Mouse (Mus musculus) neural tube, embryonic 13.5 days (tissue): Measurements from ENCODE around the gene Tmem208. TPM values are rescaled to one million over a fixed set of nuclear protein-coding genes. Genes with fewer than 3 reads are reported as not detected.

Source experiments
- ATAC-seq: fragments of 200-750 bp; cut with Nextera tagmentation; 2 replicates; pipeline ENCODE4 v1.8.0; 2017; ENCODE audit warnings: low read depth, mild to moderate bottlenecking, moderate TSS enrichment, moderate library complexity
- H3K27ac ChIP-seq: fragments of 300-500 bp; sonication (generic); replicated peaks from 2 replicates; pipeline ENCODE4 v1.5.1; 2015; ENCODE audit warnings: moderate library complexity, mild to moderate bottlenecking, inconsistent platforms
- H3K27me3 ChIP-seq: fragments of 300-500 bp; sonication (generic); 2 replicates; pipeline ENCODE4 v1.6.1; 2015; ENCODE audit warnings: mild to moderate bottlenecking, inconsistent platforms
- H3K36me3 ChIP-seq: fragments of 300-500 bp; sonication (generic); 2 replicates; pipeline ENCODE4 v1.6.1; 2015; ENCODE audit warnings: mild to moderate bottlenecking, inconsistent platforms
- H3K4me1 ChIP-seq: fragments of 300-500 bp; sonication (generic); replicated peaks from 2 replicates; pipeline ENCODE4 v1.6.1; 2015; ENCODE audit warnings: inconsistent platforms
- H3K4me2 ChIP-seq: fragments of 300-500 bp; sonication (generic); 2 replicates; pipeline ENCODE4 v1.6.1; 2015; ENCODE audit warnings: inconsistent platforms, mild to moderate bottlenecking, moderate library complexity
- H3K4me3 ChIP-seq: fragments of 300-500 bp; sonication (generic); 2 replicates; pipeline ENCODE4 v1.5.1; 2015; ENCODE audit warnings: mild to moderate bottlenecking, inconsistent platforms
- H3K9ac ChIP-seq: fragments of 300-500 bp; sonication (generic); 2 replicates; pipeline ENCODE4 v1.6.1; 2015; ENCODE audit warnings: moderate library complexity, mild to moderate bottlenecking, inconsistent platforms
- H3K9me3 ChIP-seq: fragments of 300-500 bp; sonication (generic); 2 replicates; pipeline ENCODE4 v1.6.1; 2016; ENCODE audit warnings: inconsistent platforms
- WGBS: fragments of 180-500 bp; shearing (Covaris S2); methylation state at CpG from one replicate; pipeline ENCODE4 v1.1.7; 2015; 5-methylcytosine and 5-hydroxymethylcytosine counted together
- polyA plus RNA-seq: library from polyadenylated mRNA; unstranded; fragments of >200 nt; fragmentation: Nextera tagmentation; extraction: Ambion mirVana; gene quantifications from 2 replicates; pipeline ENCODE4 v1.2.1, GENCODE M21; 2015

Gene Tmem208
- polyA plus RNA-seq, 1 experiment from 2014 or later, result 151 TPM

GRCm38 (mm10) chr8:105303396-105303795 is 22.8 kb upstream of the Tmem208 start:
- peaks cover 31% of the 10 kb centered on the region for H3K4me1 ChIP-seq
- no peak overlapping the region for H3K9ac ChIP-seq
- ATAC-seq, result no peak
- no peaks in the 10 kb centered on the region for H3K9me3 ChIP-seq
- H3K4me3 ChIP-seq, result no peak overlapping the region
- no peak overlapping the region for H3K27ac ChIP-seq
- 84% methylated on average over 8 of the region's 8 CpGs for WGBS
- no peak overlapping the region for H3K4me2 ChIP-seq
- H3K36me3 ChIP-seq, result peaks cover 77% of the 10 kb centered on the region
- no peaks in the 10 kb centered on the region for H3K27me3 ChIP-seq

DNA sequence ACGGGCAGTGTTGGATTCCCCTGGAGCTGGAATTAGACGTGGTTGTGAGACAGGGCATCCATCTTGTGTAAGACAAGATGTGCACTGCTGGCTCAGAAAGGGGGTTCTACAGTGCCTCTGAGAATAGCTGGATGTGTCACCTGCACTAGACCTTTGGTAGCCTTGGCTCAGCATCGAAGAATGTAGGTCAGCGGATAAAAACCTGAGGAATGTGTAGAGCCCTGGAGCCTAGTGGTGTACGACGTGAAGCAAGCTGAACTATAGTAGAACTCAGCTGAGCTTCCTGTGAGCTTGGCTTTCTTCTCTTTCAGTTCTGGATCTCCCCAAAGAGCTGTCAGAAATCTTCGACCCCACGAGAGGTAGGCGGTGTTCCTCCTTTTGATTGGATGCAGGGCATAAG is 22.3 kb upstream of the Tmem208 start:
- Histone ChIP-seq H3K4me3 (no peak overlapping the region), H3K4me1 (peaks cover 26% of the 10 kb centered on the region), H3K27me3 (no peaks in the 10 kb centered on the region), H3K9ac (no peak overlapping the region), H3K4me2 (no peak overlapping the region), H3K27ac (0 out of 2 replicates have a peak overlapping the region, but pooled peaks have one; percentile 34), H3K9me3 (no peaks in the 10 kb centered on the region), H3K36me3 (peaks cover 82% of the 10 kb centered on the region)
- 83% methylated on average over 9 of the region's 9 CpGs for WGBS
- no peak for ATAC-seq

- H3K4me3 ChIP-seq, result no peak overlapping the region
- ATAC-seq, result peak; percentile 24; the same call in 1 of the 2 replicates
- no peaks in the 10 kb centered on the region for H3K27me3 ChIP-seq
- WGBS, result 66% methylated on average over 9 of the region's 9 CpGs
- no peaks in the 10 kb centered on the region for H3K9me3 ChIP-seq
- H3K4me1 ChIP-seq, result peaks cover 22% of the 10 kb centered on the region
- H3K27ac ChIP-seq, result peak overlapping the region; percentile 34
- H3K36me3 ChIP-seq, result peaks cover 87% of the 10 kb centered on the region
- no peak overlapping the region for H3K4me2 ChIP-seq
- H3K9ac ChIP-seq, result no peak overlapping the region
Observed at GRCm38 (mm10) chr8:105304325-105305210, 21.6 kb upstream of the Tmem208 start.

- Histone ChIP-seq H3K36me3 (peaks cover 85% of the 10 kb centered on the region), H3K4me1 (peaks cover 22% of the 10 kb centered on the region), H3K4me3 (peak within 1 kb of the TSS; percentile 17; the same call in 1 of the 2 replicates), H3K27ac (peak within 1 kb of the TSS; percentile 61), H3K27me3 (no peaks in the 10 kb centered on the region), H3K4me2 (peak within 1 kb of the TSS; percentile 47), H3K9ac (peak within 1 kb of the TSS; percentile 54), H3K9me3 (no peaks in the 10 kb centered on the region)
- 11% methylated on average over 30 of the region's 30 CpGs for WGBS
- peak; percentile 37 for ATAC-seq
Observed at GRCm38 (mm10) chr8:105305211-105306145, 20.7 kb upstream of the Tmem208 start, which contains the start of gene Elmo3. Elmo3 (plus strand) TSS chr8:105305601.

DNA sequence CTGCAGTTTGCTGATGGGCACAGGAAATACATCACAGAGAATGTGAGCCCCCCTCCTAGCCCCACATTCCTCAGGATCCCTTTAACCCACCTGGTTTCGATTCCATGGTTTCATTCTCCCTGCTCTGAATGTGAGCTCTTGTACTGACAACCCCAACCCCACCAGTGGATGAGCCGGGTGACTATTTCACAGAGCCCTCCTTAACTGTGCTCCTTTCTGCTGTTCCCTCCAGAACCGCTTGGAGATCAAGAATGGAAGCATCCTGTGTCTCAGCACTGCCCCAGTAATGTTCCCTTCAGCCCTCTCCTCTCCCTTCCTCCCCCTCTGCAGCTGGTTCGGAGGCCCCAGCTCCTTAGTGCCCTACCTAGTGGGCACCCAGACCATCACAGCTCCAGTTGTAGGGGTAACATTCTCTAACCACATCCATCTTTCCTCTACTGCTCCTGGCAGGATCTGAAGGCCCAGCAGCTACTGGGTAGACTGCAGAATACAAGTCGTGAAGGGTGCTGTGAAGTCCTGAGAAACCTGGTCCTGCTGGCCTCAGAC is 19.9 kb upstream of the Tmem208 start:
- H3K4me2 ChIP-seq, result peak overlapping the region; percentile 47
- no peaks in the 10 kb centered on the region for H3K27me3 ChIP-seq
- WGBS, result 52% methylated on average over 5 of the region's 5 CpGs
- H3K9ac ChIP-seq, result peak overlapping the region; percentile 54
- peak; percentile 2; the same call in 1 of the 2 replicates for ATAC-seq
- H3K9me3 ChIP-seq, result no peaks in the 10 kb centered on the region
- H3K27ac ChIP-seq, result peak overlapping the region; percentile 61; the same call in 1 of the 2 replicates
- peak overlapping the region; percentile 17; the same call in 1 of the 2 replicates for H3K4me3 ChIP-seq
- peaks cover 22% of the 10 kb centered on the region for H3K4me1 ChIP-seq
- H3K36me3 ChIP-seq, result peaks cover 83% of the 10 kb centered on the region

GRCm38 (mm10) chr8:105307670-105308069 is 18.5 kb upstream of the Tmem208 start:
- Histone ChIP-seq H3K4me3 (no peak overlapping the region), H3K27me3 (no peaks in the 10 kb centered on the region), H3K4me2 (no peak overlapping the region), H3K36me3 (peaks cover 84% of the 10 kb centered on the region), H3K9me3 (no peaks in the 10 kb centered on the region), H3K9ac (no peak overlapping the region), H3K4me1 (peaks cover 22% of the 10 kb centered on the region), H3K27ac (no peak overlapping the region)
- ATAC-seq, result no peak
- 93% methylated on average over 13 of the region's 13 CpGs for whole genome bisulfite sequencing

- Histone ChIP-seq H3K9ac (no peak overlapping the region), H3K27ac (no peak overlapping the region), H3K4me2 (no peak overlapping the region), H3K4me3 (no peak overlapping the region), H3K36me3 (peaks cover 84% of the 10 kb centered on the region), H3K4me1 (peaks cover 22% of the 10 kb centered on the region), H3K27me3 (no peaks in the 10 kb centered on the region), H3K9me3 (no peaks in the 10 kb centered on the region)
- 97% methylated on average over 10 of the region's 10 CpGs for WGBS
- no peak for ATAC-seq
Observed at GRCm38 (mm10) chr8:105308428-105308827, 17.7 kb upstream of the Tmem208 start.

DNA sequence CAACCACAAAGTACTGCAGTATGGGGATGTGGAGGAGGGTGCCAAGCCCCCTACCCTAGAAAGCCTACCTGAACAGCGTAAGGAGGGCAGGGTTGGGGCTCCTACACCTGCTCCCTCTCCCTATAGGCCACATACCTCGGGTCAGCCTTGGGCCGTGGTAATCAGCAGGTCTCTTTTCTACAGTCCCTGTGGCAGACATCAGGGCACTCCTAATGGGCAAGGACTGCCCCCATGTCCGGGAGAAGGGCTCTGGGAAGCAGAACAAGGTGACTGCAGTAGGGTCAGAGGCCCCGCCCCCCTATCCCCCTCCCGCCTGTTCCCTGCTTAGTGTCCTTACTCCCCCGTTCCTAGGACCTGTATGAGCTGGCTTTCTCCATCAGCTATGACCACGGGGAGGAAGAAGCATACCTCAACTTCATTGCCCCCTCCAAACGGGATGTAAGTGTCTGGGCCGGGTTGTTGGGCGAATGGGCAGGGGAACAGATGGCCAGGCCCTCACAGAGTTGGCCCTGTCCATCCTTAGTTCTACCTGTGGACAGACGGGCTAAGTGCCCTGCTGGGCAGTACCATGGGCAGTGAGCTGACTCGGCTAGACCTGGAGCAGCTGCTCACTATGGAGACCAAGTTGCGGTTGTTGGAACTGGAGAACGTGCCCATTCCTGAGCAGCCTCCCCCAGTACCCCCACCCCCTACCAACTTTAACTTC is 16.9 kb upstream of the Tmem208 start:
- H3K27me3 ChIP-seq, result no peaks in the 10 kb centered on the region
- no peaks in the 10 kb centered on the region for H3K9me3 ChIP-seq
- H3K27ac ChIP-seq, result no peak overlapping the region
- H3K4me2 ChIP-seq, result no peak overlapping the region
- H3K36me3 ChIP-seq, result peaks cover 84% of the 10 kb centered on the region
- no peak for ATAC-seq
- no peak overlapping the region for H3K4me3 ChIP-seq
- no peak overlapping the region for H3K9ac ChIP-seq
- 82% methylated on average over 15 of the region's 15 CpGs for WGBS
- H3K4me1 ChIP-seq, result peaks cover 21% of the 10 kb centered on the region

DNA sequence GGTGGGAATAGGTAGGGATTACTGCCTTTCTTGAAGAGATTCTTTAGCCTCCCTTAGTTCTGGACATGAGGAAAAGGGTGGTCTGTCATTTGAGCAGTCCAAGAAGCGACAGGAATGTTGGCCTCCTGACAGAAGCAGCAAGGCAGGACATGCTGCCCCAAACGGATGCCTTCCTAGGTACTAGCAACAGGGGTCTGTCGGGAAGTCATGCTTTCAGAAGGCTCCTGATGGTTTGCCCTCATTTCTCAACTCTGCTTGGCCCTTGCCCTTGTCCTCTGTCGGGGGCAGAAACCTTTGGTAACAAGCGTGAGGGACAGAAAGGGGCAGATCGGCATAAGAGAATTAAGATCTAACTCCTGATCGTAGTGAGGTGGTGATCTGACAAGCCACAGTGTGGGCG is 16.0 kb upstream of the Tmem208 start:
- Histone ChIP-seq H3K4me1 (peaks cover 14% of the 10 kb centered on the region), H3K36me3 (peaks cover 86% of the 10 kb centered on the region), H3K4me2 (no peak overlapping the region), H3K4me3 (no peak overlapping the region), H3K9me3 (no peaks in the 10 kb centered on the region), H3K27ac (no peak overlapping the region), H3K9ac (no peak overlapping the region), H3K27me3 (no peaks in the 10 kb centered on the region)
- no peak for ATAC-seq
- 92% methylated on average over 8 of the region's 8 CpGs for WGBS

DNA sequence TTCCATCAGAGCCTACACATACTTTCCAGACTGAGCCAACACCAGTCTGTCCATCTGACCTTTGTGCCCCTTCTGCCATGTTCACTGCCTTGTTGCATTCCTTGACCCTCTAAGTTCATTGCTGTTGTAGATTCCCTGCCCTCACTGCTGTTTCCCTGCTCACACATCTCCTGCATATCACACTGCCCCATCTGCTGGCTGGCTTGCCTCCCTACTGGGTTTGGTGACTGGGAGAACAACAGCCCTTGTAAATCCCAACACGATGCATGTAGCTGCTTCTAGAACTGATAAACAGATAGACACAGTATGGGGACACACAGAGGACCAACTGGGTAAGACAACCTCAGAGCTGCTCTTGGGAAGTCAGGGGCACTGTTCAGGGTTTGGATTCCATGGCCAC is 14.4 kb upstream of the Tmem208 start:
- ATAC-seq, result no peak
- peaks cover 96% of the 10 kb centered on the region for H3K36me3 ChIP-seq
- H3K9me3 ChIP-seq, result no peaks in the 10 kb centered on the region
- no peaks in the 10 kb centered on the region for H3K27me3 ChIP-seq
- H3K4me1 ChIP-seq, result no peaks in the 10 kb centered on the region
- WGBS, result 96% methylated on average over 1 of the region's 1 CpGs
- no peak overlapping the region for H3K27ac ChIP-seq
- no peak overlapping the region for H3K4me2 ChIP-seq
- no peak overlapping the region for H3K9ac ChIP-seq
- H3K4me3 ChIP-seq, result no peak overlapping the region

DNA sequence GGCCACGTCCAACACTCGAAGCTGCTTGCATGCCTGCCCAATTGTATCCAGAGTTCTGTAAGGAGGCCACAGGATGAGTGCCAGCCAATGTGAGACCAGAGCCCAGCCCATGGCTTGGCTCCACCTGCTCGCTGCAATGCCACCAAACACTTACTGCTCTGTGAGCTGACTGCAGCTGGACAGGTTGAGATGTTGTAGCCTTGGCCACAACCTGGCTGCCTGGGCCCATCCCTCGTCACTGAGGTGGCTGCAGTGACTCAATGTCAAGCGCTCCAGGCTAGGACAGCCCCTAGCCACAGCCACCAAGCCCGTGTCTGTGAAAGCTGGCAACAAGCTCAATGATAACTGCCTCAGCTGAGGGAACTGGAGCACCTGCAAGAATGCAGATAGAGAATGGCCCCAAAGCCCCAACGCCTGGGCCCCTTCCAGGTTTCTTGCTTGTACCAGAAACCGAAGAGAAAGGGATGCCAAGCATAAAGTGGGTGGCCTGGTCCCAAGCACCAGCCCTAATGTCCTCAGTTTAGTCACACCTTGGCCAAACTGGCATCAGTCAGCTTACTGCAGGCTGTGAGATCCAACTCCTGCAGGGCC is 13.2 kb upstream of the Tmem208 start:
- Histone ChIP-seq H3K9ac (no peak overlapping the region), H3K36me3 (peaks cover 93% of the 10 kb centered on the region), H3K27ac (no peak overlapping the region), H3K4me2 (no peak overlapping the region), H3K4me3 (no peak overlapping the region), H3K9me3 (no peaks in the 10 kb centered on the region), H3K27me3 (no peaks in the 10 kb centered on the region), H3K4me1 (no peaks in the 10 kb centered on the region)
- 88% methylated on average over 8 of the region's 8 CpGs for WGBS
- no peak for ATAC-seq
